Mouse (Mus musculus) spleen, postnatal 4 days (tissue): ENCODE results near the gene Cog4.
"Not testable (repeated sequence)": the region's sequence is repeated elsewhere in the genome, so short reads cannot be mapped to it uniquely, and the experiment has no call there.

ENCODE experiments used
- DNase-seq, 2 experiments: peaks; one replicate each; pipeline ENCODE4 v3.0.0; 2022; ENCODE audit warnings: low spot score in 2 of 2

Gene Cog4

GRCm38 (mm10) chr8:110921492-110922230, 75.3 kb downstream of the Cog4 start:
- peak; percentile 76 to 82 for DNase-seq

DNA sequence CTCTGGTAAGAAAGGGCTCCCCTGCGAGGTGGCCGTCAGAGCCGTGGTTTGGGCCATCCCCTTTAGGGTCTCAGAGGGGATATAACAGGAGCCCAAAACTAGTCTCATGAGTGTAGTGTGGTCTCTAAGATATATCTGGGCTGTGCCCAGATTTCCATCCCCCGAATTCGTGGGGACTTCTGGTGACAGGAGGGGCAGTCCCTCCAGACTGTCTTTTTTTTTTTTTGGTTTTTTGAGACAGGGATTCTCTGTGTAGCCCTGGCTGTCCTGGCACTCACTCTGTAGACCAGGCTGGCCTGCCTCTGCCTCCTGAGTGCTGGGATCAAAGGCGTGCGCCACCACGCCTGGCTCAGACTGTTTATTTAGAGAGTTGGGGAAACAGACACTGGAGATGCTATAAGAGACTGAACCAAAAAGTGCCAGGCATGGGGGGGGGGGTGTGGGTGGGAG, 79.3 kb downstream of the Cog4 start:
- DNase-seq = no peak

DNA sequence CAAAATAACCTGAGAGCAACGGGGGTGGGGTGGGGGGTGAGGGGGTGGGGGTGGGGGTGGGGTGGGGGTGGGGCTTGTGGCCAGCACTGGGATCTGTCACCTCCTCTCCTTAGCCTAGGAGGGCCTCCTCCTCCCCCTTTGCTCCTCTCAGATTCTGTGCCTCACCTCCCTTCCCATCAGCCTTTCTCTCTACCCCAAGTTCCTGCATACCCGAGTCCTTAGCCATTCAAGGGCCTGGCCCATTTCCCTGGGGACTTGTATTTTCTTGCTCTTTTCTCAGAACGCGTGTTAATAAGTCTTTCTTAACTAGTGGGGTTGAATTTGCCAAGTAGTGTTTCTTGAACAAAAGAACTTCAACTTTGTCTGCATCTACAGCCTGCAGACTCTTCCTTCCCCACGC, 80.3 kb downstream of the Cog4 start:
- DNase-seq = no peak

GRCm38 (mm10) chr8:110928435-110928834, 82.0 kb downstream of the Cog4 start:
- no peak for DNase-seq

DNA sequence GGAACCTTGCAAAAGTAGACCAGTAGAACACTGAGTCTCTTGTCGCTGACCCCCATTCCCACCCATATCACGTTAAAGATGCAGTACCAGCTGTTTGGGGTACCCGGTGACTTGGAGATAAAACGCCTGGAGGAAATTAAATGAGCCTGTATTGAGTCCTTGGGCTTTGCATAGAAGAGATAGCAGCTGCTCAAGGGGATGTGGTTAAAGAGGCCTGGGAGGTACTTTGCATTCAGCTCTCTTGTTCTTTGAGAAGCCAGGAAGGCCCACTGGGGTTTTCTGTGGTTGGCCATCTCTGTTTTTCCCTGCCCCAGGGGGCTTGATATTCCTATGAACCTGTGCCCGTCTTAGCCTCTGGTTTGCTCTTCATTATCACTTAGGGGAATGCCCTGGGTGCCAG, 82.7 kb downstream of the Cog4 start:
- DNase-seq = peak; percentile 62 to 73

- not testable (repeated sequence) for DNase-seq
Observed at GRCm38 (mm10) chr8:110929672-110930071, 83.3 kb downstream of the Cog4 start.

GRCm38 (mm10) chr8:110931176-110931939, 85.0 kb downstream of the Cog4 start:
- peak in 1 of 2 experiments; percentile 47 for DNase-seq
